Mouse (Mus musculus): ENCODE results near the gene Mcm2.
A peak's percentile ranks its signal among the peaks of the same experiment; 100 is the strongest.

Gene Mcm2

DNA sequence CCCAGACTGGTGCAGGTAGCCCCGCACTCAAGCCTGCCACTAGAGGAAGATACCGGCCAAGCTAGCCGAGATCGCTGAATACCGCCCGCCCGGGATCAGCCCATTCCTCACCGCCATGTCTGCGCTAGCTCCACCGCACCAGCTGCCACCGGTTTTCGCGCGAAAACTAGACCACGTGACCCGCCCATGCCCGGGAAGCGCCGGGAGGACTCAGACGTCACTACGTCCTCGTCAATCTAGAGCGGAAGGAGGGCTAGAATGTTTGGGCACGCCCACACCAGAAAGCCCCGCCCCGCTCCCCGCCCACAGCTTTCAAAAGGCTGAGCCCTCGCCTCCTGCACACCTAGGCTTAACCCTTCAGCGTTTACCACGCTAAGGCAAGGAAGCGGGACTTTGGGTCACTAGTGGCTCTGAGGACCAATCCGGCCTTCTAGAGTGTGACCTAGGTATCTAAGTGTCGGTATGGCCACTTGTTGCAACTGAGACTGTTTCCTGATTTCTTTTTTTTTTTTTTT, at the start of gene Mcm2:
Gene Mcm2, minus strand, starts transcription at position 247 of the 515 bp plus-strand sequence.
- DNase-seq (ENCODE audit: low read depth), result peak; percentile 78

DNA sequence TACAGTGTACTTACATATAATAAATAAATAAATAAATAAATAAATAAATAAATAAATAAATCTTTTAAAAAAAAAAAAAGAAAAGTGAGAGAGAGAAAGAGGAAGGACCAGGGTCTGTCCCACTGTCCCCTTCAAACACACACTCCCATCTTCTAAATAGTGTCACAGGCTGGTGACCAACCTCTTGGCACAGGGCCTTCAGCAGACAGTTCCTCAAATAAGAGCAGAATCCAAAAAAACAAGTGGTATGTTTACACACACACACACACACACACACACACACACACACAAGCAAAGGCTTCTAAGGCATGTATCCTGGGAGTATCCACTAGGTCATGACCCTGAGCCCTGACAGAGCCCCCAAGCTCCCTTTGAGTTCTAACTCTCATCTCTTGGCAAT, 49.2 kb upstream of the Mcm2 start:
- DNase-seq (ENCODE audit: low read depth), result no peak

DNA sequence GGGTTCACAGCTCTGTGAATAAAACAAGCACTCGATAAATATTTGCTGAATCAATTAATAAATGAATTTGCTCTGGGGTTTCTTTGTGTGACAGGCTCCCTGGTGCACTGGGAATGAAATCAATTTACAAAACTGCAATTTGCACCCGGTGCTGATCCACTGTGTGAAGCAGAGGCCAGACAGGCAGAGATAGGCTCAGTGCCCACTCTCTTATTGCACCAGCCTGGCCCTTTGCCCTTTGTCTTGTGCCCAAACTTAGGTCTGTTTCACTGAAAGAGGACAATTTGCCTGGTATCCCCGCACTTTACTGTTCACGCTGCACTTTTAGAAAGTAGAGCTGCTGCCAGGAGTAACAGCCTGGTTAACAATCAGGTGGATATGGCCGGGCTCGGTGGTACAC, 47.9 kb upstream of the Mcm2 start:
- DNase-seq (ENCODE audit: low read depth), result no peak

DNA sequence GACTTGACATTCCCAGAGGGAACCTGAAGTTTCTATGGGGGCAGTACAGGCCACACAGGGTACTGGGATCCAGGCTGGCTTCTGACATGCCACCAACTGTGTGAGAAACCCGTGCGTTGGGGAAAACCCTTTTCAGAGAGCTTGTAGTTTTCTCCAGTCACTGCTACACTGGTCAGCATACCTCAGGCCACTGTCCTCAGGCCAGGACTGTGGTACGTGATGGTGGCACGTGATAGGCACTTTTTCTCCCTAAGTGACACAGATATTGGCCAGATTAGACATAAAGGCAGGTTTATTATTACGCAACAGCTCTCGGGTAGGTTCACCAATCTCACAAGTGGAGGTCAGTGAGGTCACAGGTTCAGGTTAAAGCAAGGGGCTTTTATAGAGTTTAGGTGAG, 45.1 kb upstream of the Mcm2 start:
- no peak for DNase-seq (ENCODE audit: low read depth)

DNA sequence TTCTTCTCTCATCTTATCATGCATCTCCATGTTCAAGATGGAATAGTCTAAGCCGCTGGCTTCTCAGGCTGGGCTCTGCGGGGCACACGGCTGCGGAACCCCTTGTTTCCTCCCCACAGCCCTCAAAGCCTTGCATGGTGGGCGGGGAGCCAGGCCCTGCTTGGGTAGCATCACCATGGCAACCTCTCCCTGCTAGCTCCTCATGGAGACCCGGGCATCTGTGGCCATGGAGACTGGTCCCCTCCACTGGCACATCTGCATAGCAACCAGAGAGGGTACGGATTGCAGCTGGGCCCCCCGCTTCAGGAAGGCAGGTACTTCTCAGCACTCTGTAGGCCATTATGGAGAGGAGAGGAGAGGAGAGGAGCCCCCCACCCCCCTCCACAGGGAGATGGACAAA, 44.0 kb upstream of the Mcm2 start:
- DNase-seq (ENCODE audit: low read depth), result no peak

DNA sequence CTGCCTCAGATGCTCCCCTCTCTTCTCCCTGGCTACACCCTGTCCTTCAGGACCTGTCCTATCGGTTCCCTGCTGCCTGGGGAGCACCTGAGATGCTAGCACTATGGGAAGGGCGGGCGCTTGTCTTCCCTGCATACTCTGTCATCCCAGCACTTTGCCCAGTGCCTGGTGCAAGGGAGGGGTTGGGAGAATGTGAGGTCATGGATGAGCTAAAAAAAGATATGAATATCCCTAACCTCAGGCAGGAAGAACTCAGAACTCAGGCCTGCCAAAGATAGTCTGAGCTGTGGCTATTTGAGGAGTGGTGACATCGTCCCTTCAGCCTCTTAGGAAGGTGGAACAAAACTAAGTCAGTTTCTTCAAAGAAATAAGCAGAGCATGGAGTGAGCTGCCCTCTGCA, 43.0 kb upstream of the Mcm2 start:
- no peak for DNase-seq (ENCODE audit: low read depth)

DNA sequence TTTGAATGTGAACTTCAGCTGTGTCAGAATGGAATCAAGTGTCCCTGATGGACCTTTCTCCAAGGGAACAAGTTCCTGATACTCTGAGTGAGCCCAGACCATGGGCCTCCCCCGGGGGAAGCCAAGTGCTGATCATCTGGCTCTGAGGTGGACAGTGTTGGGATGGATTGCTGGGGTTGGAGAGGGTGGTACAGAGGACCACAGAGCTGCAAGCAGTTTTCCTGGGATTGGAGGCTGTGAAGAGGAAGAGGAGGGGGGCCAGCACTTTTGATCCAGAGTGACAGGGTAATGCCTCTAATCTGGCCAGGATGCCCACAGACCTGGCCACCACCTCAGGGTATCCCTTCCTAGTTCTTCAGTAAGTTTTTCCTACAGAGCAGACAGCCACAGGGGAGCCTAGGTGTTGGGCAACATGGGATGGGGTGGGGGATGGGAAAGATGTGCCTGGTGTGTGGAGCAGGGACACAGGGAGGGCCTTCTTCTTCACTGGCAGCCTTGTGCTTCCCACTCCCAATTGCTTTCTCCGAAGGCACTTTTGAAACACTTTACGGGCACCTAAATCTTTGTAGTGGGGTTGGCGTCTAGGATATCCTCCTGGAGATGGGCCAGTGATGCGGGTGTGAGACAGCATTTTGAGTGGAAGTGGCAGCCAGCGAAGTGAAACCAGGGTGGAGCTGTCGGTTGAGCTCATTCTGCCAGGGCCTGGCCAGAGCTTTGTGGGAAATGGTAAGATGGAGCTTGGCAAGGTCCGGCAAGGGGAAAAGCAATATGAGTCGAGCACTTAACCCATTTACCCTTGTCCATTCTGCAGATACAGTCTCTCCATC, 41.7 kb upstream of the Mcm2 start:
- no peak for DNase-seq (ENCODE audit: low read depth)

DNA sequence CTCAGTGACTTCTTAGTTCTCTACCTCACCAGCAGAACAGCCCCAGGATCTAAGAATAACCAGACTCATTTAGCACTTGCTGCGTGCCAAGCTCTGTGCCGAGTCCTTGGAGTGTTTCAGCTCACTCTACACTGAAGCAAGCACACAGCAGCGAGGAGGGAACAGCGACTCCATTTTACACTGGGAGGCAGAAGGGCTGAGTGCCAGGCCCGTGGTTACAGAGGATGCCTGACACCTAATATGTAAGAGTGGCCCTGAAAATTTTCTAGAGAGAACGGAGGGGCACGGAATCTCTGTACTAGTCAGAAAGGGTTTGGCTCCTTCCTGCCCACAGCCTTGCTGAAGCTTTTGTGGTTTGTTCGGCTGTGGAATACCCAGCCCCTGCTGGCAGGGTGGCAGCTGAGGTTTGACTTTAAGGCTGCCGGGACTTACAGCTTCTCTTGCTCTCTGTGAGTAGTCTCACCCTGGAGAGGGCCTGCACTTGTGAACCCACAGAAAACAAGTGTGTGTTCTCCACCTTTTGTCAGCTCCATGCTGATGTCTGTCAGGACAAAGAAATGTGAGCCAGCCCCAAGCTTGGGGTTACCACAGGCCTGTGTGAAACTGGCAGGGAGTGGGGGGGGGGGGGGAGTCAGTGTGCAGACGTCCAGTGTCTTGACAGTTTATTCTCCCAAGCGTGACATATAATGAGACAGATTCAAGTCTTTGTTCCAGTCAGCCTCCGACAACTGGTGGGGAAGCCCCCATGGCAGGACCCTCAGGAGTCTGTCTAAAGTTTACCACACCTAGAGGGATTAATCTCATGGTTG, 40.9 kb upstream of the Mcm2 start:
- peak; percentile 87 for DNase-seq (ENCODE audit: low read depth)

DNA sequence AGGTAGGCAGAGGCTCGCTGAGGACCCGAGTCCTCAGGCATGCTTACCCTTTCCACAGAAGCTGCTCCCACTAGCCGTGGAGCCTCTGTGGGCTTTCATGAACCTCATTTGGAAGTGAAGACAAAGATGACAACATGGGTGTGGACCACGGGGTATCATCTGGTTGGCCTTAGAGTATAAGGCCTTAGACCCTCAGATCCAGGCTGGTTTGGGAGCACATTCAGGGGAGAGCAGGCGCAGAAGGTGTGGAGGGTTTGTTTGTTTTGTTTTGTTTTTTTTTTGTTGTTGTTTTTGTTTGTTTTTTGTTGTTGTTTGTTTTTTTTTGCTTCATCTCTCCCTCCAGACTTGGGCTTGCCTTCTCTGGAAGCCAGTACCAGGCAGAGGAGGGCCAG, 40.1 kb upstream of the Mcm2 start:
- no peak for DNase-seq (ENCODE audit: low read depth)

DNA sequence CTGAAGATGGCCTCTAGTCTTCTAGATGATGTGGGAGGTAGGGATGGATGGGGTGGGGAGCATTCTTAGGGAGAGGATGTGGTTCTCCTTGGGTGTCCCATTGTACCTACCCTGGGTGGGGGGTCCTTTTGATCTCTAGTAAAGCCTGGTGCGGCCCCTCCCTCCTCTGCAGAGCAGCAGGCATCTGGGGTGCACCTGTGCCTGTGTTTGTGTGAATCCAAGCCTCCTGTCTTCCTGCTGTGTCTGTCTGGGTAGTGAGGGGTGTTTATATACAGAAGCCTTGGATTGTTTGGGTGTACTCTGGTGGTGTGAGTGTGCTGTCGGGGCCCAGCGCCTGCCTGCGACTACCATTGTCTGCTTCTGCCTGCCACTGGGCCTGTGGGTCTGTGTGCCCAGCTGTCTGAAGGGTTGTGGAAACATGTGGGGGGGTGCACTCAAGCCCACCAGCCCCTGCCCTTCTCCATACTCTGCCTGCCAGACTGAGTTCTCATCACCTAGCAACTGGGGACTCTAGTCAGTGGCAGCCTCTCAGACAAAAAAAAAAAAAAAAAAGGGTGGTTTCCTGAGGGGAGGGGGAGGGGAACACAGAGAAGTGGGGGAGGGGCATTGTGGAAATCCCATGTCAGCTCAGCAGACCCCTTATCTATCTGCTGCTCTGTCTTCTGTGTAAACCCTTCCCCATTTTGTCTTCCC, 39.5 kb upstream of the Mcm2 start:
- DNase-seq (ENCODE audit: low read depth), result no peak

DNA sequence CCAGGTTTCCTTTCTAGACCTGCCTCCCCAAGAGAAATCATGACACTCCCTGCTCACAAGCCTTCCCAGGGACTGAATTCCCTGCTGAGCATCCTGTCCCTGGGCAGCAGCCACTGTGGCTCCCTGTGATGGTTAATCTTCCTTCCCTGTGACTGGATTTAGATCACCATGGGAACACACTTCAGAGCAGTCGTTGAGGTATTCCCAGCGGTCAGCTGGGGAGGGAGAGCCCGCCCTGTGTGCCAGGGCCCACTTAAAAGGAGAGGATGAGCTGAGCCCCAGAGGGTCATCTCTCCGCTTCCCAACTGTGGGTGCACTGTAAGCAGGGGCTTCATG, 38.6 kb upstream of the Mcm2 start:
- DNase-seq (ENCODE audit: low read depth), result no peak

DNA sequence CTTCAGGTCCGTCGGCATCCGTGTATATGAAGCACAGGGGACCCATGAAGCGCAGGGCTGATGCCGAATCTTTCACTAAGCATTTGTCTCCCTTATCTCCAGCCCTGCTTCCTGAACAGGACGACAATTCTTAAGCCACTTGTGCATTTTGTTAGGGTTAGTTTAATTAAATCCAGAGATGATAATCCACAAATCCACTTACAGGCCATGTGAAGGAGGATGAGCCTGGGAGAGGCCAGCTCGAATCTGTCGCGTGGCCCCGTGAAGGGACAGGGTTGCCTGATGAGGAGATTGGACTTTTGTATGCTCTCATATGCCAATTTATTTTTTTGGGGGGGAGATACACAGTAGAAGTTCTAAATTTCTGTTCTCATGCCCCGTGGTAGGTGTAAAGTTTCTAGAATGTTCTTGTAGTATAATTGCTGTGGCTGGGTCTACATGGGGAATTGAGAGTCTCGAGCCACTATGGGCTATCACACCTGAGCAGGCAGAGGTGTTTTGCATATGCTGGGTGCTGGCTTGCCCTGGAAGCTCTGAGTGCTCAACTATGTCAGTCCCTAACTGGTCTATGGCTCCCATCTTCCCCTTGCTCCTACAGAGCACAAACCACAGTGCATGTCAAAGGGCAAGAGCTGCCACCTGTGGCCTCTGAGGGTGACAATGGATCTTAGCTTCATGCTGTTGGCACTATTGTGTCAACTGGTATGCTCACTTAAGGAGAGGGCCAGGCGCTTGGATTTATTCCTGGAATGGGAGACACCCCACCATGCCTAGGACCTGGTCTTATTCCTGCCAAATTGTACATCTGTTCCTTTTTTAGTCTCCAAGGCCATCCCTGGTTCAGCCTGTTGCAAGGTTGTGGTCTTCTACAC, 38.0 kb upstream of the Mcm2 start:
- DNase-seq (ENCODE audit: low read depth), result no peak

DNA sequence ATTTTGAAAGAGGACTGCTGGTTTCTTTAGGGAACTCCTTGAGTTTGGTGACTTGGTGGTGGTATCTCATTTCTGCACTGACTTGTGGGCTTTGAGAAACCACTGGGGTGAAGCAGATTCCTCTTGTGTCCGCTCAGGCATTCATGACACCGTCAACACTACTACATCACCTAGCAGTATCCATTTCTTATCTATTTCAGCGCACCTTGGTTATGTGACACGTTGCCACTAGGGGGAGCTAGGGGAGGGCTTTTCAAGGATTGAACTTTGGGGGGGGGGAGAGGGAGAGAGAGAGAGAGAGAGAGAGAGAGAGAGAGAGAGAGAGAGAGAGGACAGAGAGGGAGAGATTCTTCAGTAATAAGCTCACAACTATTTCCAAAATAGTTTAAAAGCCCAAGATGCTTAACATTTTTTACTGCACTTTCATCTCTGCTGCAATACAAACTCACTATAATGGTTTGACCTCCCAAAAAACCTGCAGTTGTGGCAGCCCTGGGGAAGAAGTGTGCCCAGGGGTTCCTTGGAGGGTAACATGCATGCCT, 37.2 kb upstream of the Mcm2 start:
- no peak for DNase-seq (ENCODE audit: low read depth)

DNA sequence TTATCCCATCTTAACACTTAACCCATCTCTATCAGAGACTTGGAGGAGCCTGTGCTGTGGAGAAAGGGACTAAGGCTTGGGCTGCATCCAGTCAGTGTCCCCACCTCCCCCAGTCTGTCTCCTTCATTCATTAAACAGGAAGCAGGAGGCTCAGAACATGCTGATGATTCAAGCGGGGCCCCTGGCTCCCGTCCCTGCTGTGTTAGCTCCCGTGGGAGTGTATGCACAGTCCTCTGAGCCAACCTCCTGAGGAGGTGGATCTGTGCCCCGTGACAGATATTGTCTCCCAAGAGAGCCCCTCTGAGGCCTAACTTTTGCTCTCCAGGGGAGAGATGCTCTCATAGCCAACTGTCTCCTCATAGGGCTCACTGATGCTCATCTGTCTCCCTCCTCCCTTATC, 36.2 kb upstream of the Mcm2 start:
- DNase-seq (ENCODE audit: low read depth), result no peak

DNA sequence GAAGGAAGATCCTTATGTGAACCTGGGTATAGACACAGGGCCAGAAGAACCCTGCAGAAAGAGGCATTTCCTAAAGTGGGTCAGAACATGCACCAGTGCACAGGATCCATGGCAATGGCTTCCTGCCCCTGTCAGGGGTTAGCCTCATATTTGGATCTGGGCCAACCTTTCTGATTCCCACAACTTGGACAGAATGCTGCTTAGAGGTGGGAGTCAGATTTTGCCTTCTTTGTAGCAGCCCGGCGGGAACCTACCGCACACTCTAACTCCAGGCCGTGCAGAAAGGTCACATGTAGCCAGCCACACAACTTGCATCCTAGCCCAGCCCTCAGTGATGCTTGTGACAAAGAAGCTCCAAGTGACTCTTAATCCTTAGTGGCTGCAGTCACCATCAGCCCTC, 35.6 kb upstream of the Mcm2 start:
- DNase-seq (ENCODE audit: low read depth), result no peak

DNA sequence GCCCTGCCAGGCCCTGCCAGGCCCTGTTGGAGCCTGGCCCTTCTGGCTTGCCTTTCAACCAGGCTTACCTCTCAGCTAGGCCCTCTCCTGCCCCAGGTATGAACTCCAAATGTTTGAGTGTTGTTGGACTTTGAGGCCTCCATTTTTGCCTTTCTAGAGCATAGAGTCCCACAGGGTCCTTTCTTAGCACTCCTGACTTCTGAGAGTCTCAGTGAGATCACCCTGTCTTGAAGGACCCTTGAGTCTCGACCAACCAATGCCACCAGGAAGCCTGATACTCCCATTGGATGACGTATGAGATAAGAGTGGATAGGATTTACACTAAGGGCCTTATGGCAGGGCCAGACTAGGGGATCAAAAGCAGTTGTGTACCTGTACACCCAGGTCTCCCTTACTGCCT, 32.9 kb upstream of the Mcm2 start:
- DNase-seq (ENCODE audit: low read depth), result no peak

DNA sequence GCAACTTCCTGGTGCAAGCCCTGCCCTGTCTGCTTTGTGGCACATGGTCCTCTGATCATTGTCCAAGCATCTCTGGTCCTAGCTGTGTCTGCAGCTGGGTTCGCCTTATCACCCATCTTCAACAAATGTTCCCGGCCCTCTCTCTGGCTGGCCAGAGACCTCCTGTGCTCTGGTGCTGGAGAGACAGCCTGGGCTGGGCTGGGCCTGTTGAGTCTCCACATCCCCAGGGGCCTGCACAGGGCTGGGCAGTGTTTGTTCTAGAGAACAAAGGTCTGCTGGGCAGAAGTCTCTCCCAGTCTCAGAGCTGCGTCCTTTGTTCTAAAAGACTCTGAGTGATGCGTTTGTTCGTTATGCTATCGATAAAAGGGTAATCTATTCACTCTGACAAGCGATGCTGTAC, 31.5 kb upstream of the Mcm2 start:
- DNase-seq (ENCODE audit: low read depth), result no peak

DNA sequence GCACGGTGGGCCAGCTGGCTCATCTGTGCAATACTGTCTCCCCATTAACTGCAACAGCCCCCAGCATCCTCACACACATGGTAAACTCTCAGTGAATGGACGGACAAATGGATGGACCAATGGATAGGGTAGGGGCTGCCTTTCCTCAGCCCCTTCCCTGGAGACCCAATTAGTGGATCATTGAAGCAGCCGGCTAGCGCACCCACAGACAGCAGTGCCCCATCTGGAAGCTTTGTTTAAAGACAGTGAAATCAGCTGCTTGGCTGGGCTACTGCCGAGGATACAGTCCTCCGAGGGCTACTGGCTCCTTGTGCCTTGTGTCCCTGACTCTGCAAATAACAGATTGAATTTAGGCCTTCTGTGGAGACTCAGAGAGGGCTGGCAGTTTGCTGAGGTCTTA, 30.9 kb upstream of the Mcm2 start:
- DNase-seq (ENCODE audit: low read depth), result no peak

DNA sequence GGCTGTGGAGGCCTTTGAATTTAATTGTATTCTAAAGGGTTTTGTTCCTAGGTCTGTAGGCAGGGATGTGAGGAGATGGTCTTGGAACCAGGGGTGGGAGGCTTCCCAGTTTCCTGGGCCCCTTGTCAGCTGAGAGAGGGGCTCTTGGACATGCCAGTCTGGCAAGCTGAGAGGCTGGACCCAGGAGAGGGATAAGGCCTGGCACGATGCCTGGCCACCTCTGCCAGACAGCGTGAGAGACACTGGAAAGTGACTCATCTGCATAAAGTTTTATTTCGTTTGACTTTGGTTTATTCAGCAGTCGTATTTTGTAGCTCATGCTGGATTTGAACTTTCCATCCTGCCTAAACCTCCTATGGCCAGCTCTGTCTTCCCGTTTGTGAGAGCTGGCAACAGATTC, 30.0 kb upstream of the Mcm2 start:
- no peak for DNase-seq (ENCODE audit: low read depth)

DNA sequence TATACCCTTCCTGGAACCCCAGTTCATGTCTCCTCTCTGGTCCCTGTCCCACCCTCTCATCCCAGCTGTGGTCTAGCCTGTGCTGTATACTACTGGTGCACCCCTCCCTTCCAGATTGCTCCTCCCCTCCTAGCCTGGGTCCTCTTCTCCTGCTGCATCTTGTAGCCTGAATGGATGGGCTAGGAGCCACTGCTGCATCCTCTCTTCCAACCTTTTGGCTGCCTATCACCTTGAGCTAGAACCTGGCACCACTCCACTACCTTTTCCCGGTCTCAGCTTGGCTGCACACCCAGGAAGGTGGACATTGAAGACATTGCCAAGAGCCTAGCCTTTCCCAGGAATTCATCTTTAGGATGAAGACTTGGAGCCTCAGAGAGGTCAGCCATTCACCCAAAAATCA, 29.4 kb upstream of the Mcm2 start:
- no peak for DNase-seq (ENCODE audit: low read depth)

DNA sequence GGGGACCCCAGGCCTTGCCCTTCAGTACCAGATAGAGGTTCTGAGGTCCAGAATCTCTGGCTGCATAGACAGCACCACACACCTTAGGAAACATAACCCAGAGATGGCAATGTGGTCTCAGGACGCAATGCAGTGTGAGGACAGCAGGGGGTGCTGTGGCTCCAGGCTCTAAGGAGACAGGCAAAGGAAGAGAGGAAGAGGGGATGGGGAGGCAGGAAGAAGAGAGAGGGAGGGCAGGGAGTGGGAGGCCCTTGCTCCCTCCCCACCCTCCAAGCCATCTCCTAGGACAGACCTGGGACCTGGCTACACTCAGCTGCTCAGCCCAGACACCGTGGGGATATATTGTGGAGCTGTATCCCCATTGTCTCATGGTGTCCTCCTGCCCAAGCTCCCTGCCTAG, 29.0 kb upstream of the Mcm2 start:
- no peak for DNase-seq (ENCODE audit: low read depth)

DNA sequence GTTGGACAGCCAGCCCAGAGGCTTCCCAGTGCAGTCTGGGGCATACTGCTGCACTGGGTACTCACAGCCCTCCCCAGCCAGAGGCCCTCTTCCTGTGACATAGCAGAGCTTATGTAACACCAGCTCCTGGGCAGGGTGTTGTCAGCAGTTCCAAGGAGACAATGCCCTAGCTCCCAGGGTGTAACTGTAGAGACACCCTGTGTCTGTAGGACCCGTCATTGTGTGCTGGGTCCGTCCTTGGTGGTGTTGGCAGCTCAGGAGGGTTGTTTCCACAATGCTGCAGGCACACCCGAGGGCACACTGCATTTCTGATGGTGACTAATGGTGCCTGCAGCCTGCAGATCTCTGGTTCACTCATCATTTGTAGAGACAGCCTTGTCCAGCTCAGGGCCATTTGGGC, 28.3 kb upstream of the Mcm2 start:
- no peak for DNase-seq (ENCODE audit: low read depth)
